Mouse (Mus musculus): ENCODE results near the gene Sart3. TPM values are rescaled to one million over a fixed set of nuclear protein-coding genes. Genes with fewer than 3 reads are reported as not detected.
"Not testable (repeated sequence)": the region's sequence is repeated elsewhere in the genome, so short reads cannot be mapped to it uniquely, and the experiment has no call there.

Gene Sart3
- 45.0 and 50.7 TPM in 2 replicates for total RNA-seq (2021)
- long read RNA-seq, full-length matches to known transcripts, result 38 of 62 reads
- long read RNA-seq, partial matches to known transcripts, result 14 of 62 reads
- long read RNA-seq, other reads (novel, unspliced or antisense), result 10 of 62 reads

- DNase-seq, result peak; percentile 96
These were observed at the start of gene Sart3, which contains the start of gene Iscu for GRCm38 (mm10) chr5:113772450-113772895. Sart3 (minus strand) TSS chr5:113772510. Iscu (plus strand) TSS chr5:113772748.

GRCm38 (mm10) chr5:113818572-113818971 lies 46.3 kb upstream of the Sart3 start:
- DNase-seq, result no peak

GRCm38 (mm10) chr5:113815638-113816152 lies 43.4 kb upstream of the Sart3 start:
- DNase-seq, result peak; percentile 89

GRCm38 (mm10) chr5:113815041-113815389 lies 42.7 kb upstream of the Sart3 start:
- no peak for DNase-seq

- no peak for DNase-seq
These were observed 42.1 kb upstream of the Sart3 start for GRCm38 (mm10) chr5:113814111-113815040.

GRCm38 (mm10) chr5:113813608-113814007 lies 41.3 kb upstream of the Sart3 start:
- DNase-seq, result no peak

GRCm38 (mm10) chr5:113812638-113813037 lies 40.3 kb upstream of the Sart3 start:
- DNase-seq, result no peak

- not testable (repeated sequence) for DNase-seq
These were observed 39.6 kb upstream of the Sart3 start for GRCm38 (mm10) chr5:113811824-113812420.

- no peak for DNase-seq
These were observed 37.8 kb upstream of the Sart3 start for GRCm38 (mm10) chr5:113810111-113810510.

GRCm38 (mm10) chr5:113808177-113808576 lies 35.9 kb upstream of the Sart3 start:
- no peak for DNase-seq

- no peak for DNase-seq
These were observed 35.4 kb upstream of the Sart3 start for GRCm38 (mm10) chr5:113807712-113808111.

- no peak for DNase-seq
These were observed 34.1 kb upstream of the Sart3 start for GRCm38 (mm10) chr5:113806414-113806813.

GRCm38 (mm10) chr5:113805301-113805700 lies 33.0 kb upstream of the Sart3 start:
- DNase-seq, result no peak

GRCm38 (mm10) chr5:113804395-113804966 lies 32.2 kb upstream of the Sart3 start:
- DNase-seq, result no peak

GRCm38 (mm10) chr5:113800280-113800679 lies 28.0 kb upstream of the Sart3 start, which contains the start of gene Tmem119:
Tmem119 (minus strand) TSS chr5:113800516.
- peak; percentile 48 for DNase-seq

- DNase-seq, result no peak
These were observed 27.4 kb upstream of the Sart3 start for GRCm38 (mm10) chr5:113799691-113800090.

- no peak for DNase-seq
These were observed 26.2 kb upstream of the Sart3 start for GRCm38 (mm10) chr5:113798525-113798924.

- no peak for DNase-seq
These were observed 25.0 kb upstream of the Sart3 start for GRCm38 (mm10) chr5:113797149-113797882.

- no peak for DNase-seq
These were observed 24.3 kb upstream of the Sart3 start for GRCm38 (mm10) chr5:113796401-113797148.

- no peak for DNase-seq
These were observed 19.1 kb upstream of the Sart3 start for GRCm38 (mm10) chr5:113791197-113792095.
